Mouse (Mus musculus): ENCODE measurements around the gene Ugcg.

Gene Ugcg

GRCm38 (mm10) chr4:59188802-59189545, at the start of gene Ugcg:
Gene Ugcg (plus strand): TSS chr4:59189257.
- peak; percentile 85 for DNase-seq (ENCODE audit: low spot score)

DNA sequence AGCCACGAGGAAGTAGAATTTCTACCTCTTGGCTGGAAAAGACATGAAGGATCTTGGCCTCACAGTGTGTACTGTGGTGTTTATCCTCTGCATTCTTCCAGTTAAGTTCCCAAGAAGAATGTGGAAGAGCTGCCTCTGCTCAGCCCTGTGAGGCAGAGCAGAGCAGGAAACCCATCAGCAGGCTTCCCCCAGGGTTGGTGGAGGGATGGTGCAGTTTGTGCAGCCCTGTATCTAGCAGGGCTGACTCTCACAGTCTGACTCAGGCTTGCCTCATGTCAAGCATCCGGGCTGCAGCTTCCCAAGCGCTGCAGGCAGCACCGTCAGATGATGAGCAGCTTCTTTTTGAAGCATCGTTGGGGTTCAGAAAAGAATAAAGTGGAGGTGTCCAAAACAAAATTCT, 40.0 kb upstream of the Ugcg start:
- DNase-seq (ENCODE audit: low spot score) = no peak

DNA sequence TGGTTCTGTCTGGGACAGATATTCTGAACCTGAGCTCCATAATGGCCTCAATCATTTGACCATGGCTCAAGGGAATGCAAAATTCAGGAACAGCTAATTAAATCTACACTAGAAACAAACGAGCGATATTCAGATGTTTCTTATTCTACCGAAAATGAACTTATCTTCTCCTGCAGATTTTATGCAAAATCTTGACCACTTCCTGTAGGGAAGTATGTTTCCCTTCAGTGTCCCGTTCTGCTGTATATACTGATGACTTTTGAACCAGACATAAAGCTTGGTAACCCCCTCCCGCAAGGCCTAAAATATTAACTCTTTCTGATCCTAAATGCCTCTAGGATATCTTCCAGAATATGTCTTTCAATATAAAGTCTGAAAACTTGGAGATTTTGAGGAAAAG, 38.1 kb upstream of the Ugcg start:
- no peak for DNase-seq (ENCODE audit: low spot score)

GRCm38 (mm10) chr4:59151953-59152352, 37.1 kb upstream of the Ugcg start:
- DNase-seq (ENCODE audit: low spot score) = no peak

GRCm38 (mm10) chr4:59156897-59157592, 32.0 kb upstream of the Ugcg start:
- DNase-seq (ENCODE audit: low spot score) = no peak

DNA sequence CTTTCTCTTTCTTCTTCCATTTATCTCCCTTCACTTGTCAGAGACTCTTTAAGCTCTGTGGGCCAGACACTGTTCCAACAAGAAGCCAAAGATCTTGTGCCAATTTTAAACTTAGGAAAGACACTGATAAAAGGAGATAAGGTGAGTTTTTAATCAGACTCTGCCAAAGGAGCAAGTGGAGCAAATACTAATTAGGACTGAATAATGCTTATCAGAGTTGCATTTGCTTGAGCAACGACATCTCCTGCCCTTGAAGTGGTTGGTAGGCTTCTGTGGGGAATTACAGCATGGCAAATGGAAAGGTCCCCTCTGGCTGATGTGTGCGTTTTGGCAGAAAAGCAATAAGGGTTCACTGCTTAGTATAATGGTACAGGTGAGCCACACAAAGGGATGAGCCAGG, 31.4 kb upstream of the Ugcg start:
- no peak for DNase-seq (ENCODE audit: low spot score)

- DNase-seq (ENCODE audit: low spot score) = no peak
These were observed 28.8 kb upstream of the Ugcg start for GRCm38 (mm10) chr4:59160289-59160688.

DNA sequence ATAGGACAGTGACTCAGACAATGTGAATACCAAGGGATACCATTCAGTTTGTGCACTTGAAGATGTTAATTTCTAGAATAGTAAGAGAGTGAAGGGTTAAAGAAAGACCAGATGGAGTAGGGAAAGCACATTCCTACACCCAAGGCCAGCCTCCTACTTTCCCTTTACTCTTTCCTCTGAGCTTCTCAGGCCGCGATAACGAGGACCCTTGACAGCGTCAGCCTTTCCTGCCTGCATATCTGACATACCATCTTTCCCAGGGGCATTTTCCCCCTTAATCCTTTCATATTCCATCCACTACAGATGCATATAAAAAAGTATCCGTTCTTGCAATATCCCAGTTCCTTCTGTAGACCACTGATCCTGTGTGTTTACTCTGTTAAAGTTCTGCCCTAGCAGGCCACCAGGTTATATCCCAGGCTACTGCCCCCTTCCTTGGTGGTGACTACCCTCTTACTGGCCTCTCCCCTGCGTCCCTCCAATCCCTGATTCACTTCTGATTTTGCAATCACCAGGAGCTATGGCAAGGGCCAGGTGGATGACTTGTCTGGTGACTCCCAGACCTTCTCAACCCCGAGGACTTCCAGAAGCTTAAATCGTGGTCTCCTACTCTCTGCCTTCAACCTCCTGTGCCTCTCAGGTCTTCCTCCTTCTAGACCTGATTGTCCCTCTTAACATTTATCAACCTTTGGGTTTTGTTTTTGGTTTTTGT, 27.9 kb upstream of the Ugcg start:
- no peak for DNase-seq (ENCODE audit: low spot score)

GRCm38 (mm10) chr4:59164034-59164433, 25.0 kb upstream of the Ugcg start:
- DNase-seq (ENCODE audit: low spot score) = no peak

DNA sequence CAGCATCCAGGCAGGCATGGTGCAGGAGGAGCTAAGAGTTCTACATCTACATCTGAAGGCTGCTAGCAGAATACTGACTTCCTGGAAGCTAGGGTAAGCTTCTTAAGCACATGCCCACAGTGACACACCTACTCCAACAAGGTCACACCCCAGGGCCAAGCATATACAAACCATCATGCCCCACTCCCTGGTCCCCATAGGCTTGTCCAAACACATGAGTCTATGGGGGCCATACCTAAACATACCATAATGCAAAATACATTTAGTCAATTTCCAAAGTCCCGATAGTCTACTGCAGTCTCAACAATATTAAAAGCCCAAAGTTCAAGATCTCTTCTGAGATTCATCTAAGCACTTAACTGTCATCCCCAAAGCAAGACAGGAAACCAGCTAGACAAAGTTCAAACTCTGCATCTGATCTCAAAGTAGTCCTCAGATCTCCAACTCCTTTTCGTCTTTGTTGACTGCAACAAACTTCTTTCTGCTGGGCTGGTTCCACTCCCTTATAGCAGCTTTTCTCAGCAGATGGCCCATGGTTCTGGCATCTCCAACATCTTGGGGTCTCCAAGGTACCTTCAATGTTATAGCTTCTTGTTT, 21.7 kb upstream of the Ugcg start:
- no peak for DNase-seq (ENCODE audit: low spot score)

DNA sequence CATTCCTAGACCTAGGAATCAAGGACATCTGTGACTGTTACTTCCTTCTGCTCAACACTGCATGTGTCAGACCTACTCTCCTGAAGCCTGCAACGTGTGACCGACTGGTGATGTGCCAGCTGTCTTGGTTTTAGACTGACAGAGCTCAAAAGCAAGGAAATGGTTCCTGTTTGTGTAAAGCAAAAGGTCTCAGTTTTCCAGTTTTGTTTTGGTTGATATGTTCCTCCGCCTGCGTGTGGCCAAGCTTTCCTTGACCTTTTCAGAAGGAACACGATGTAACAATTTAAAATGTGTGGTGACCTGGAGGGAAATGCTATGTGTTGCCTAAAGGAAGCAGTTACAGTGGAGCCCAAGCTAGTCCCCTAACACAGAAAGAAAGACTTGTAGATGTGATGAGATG, 19.1 kb upstream of the Ugcg start:
- no peak for DNase-seq (ENCODE audit: low spot score)

GRCm38 (mm10) chr4:59172616-59173015, 16.4 kb upstream of the Ugcg start:
- DNase-seq (ENCODE audit: low spot score) = no peak

GRCm38 (mm10) chr4:59173181-59173922, 15.7 kb upstream of the Ugcg start:
- DNase-seq (ENCODE audit: low spot score) = peak; percentile 44

DNA sequence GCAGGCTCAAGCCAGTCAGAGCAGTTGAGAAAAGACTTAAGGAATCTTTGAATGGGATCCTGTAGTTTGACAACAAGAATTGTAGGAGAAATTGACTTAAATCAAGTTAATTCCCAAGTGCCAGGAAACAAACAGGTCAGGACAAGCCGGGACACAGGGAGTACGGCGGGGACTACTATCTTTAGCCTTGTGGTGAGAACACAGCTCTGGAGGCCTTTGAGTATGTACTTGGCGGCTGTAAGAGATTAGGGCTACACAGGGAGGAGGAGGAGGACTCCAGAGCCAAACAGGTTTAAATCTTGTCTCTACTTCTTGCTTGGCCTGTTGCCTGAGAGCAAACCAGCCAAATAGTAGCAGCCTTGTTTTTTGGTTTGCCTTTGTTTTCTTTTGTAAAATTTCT, 14.1 kb upstream of the Ugcg start:
- peak; percentile 44 for DNase-seq (ENCODE audit: low spot score)

- DNase-seq (ENCODE audit: low spot score) = no peak
These were observed 13.1 kb upstream of the Ugcg start for GRCm38 (mm10) chr4:59175929-59176328.

DNA sequence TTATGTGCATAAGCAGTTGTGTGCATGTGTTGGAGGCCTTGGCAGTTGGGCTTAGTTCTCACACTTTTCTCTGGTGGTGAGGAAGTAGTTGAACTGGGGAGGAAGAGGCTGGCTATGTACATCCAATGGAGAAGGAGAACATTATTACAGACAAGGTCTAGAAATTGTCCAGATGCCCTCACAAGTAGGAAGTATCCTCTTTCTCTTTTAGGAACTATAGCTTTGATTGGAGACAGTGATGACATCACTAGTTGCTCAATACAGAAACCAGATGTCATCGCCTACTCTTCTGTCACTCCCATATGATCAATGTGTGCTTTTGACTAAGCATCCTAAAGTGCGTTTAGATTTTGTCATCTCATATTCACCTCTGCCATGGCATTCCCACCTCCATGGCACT, 11.5 kb upstream of the Ugcg start:
- DNase-seq (ENCODE audit: low spot score) = no peak

- DNase-seq (ENCODE audit: low spot score) = no peak
These were observed 7.5 kb upstream of the Ugcg start for GRCm38 (mm10) chr4:59181320-59182271.

GRCm38 (mm10) chr4:59185671-59186070, 3.4 kb upstream of the Ugcg start:
- no peak for DNase-seq (ENCODE audit: low spot score)

DNA sequence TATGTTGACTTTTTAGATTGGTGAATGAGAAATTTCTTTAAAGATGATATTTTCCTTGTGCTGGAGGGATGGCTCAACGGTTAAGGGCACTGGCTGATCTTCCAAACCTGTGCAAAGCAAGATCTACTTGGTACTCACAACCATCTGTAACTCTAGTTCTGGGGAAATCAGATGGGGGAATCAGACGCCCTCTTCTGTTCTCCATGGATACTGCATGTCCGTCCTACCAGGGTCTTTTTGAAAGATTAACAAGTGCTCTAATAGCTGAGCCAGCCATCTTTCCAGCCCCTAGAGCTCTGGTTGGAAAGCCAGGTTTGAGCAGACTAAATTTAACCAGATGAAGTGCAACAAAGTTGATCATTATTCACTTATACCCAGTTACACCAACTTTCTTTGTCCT, 1.8 kb upstream of the Ugcg start:
- no peak for DNase-seq (ENCODE audit: low spot score)

- DNase-seq (ENCODE audit: low spot score) = no peak
These were observed 619 bp upstream of the Ugcg start for GRCm38 (mm10) chr4:59188474-59188801.
